In the genomic region with DNA sequence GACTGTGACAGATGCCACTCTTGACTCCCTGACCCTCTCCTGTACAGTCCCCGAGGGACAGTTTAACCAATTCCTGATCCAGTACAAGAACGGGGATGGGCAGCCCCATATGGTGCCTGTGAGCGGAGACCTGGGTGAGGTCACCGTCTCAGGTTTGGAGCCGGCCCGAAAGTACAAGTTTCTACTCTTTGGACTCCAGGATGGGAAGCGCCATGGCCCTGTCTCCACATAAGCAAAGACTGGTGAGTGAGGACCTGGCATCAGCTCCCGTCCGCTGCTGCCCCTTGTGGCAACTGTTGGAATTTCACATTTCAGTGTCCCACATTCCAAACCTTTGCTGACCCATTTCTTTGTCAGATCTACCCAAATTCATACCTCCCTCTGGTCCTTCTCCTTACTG, we compare ENCODE assay signal across 8 mouse cellular contexts. TPM values are rescaled to one million over a fixed set of nuclear protein-coding genes. Genes with fewer than 3 reads are reported as not detected.
DNase-seq lines count a peak whose midpoint lies in the region; TF ChIP-seq lines count a peak whose summit lies in the region.
"Had no signal": no experiment of that assay in that cellular context is flagged by ENCODE, and none has a peak within 500 bp of the region (broad histone marks: within the 10 kb centered on the region; RNA-seq: fewer than 3 reads in every experiment).

No protein-coding gene starts in this region.

- no peaks in the 10 kb centered on the region for H3K4me1 ChIP-seq in E14TG2a.4 (replicated peaks; ENCODE audit: low read depth, low read length)
- H3K4me1 ChIP-seq in cortical plate, adult 2 months (ENCODE audit: control insufficient read depth, insufficient read depth, low read length): no peaks in the 10 kb centered on the region

- peak; percentile 77 for TF ChIP-seq CTCF in layer of hippocampus, adult 2 months (conservative IDR thresholded peaks at IDR 0.05)
- peak; percentile 31 for TF ChIP-seq CTCF in E14TG2a.4 (conservative IDR thresholded peaks at IDR 0.05; ENCODE audit: low read length)
- peak; percentile 44 for TF ChIP-seq CTCF in cortical plate, adult 2 months (IDR thresholded peaks at IDR 0.05; ENCODE audit: extremely low read depth, insufficient read depth, low read length)

- H3K27me3 ChIP-seq in E14TG2a.4 (ENCODE audit: insufficient read depth, low read length): peaks cover 7% of the 10 kb centered on the region; the same call in 1 of the 2 replicates

- TF ChIP-seq POLR2A in cortical plate, adult 2 months (IDR thresholded peaks at IDR 0.05; ENCODE audit: extremely low read depth, insufficient read depth, low read length): no peak

- no peak overlapping the region for H3K4me3 ChIP-seq in layer of hippocampus, adult 2 months
- H3K4me3 ChIP-seq in E14TG2a.4 (replicated peaks; ENCODE audit: low read length): no peak overlapping the region
- no peak overlapping the region for H3K4me3 ChIP-seq in cortical plate, adult 2 months (ENCODE audit: insufficient read depth, low read length)

- no peaks in the 10 kb centered on the region for H3K36me3 ChIP-seq in E14TG2a.4 (ENCODE audit: insufficient read depth, low read length)

- H3K9me3 ChIP-seq in E14TG2a.4 (ENCODE audit: low read length): peaks cover 43% of the 10 kb centered on the region

- no peak overlapping the region for H3K27ac ChIP-seq in layer of hippocampus, adult 2 months
- no peak overlapping the region for H3K27ac ChIP-seq in cortical plate, adult 2 months (ENCODE audit: insufficient read depth, low read length)

- DNase-seq in layer of hippocampus, adult 2 months (ENCODE audit: low spot score in 2 of 2): peak in 1 of 2 experiments; percentile 49
- no peak for DNase-seq in layer of hippocampus, adult 9-11 months
- DNase-seq in adrenal gland, adult (ENCODE audit: inconsistent age in 2 of 2, low spot score in 1 of 2): peak; percentile 88 to 96
- DNase-seq in kidney, postnatal 4 days: peak; percentile 78 to 79
- peak; percentile 60 for DNase-seq in retina, postnatal 1 day

RNA-seq across cellular contexts. Expression of gene Cyp21a1, which starts 8.7 kb away (rescaled TPM):
- under 1 TPM in 1 of 2 experiments, not detected in 1; 0.42 TPM for total RNA-seq in layer of hippocampus, adult 2 months (2021)
- polyA plus RNA-seq in cortical plate, adult 2 months (2012; rRNA removed): not detected in 2 replicates
- total RNA-seq: left cerebral cortex, postnatal 25 days had no signal

RNA-seq across cellular contexts. Expression of gene Stk19, which starts 41.1 kb away (rescaled TPM):
- 10 to 100 TPM; 55.5 to 61.3 TPM for total RNA-seq in layer of hippocampus, adult 2 months (2021)
- polyA plus RNA-seq in cortical plate, adult 2 months (2012; rRNA removed): 80.0 and 80.7 TPM in 2 replicates

RNA-seq across cellular contexts. Expression of gene Dxo, which starts 41.2 kb away (rescaled TPM):
- 10 to 100 TPM; 39.7 to 42.3 TPM for total RNA-seq in layer of hippocampus, adult 2 months (2021)
- 53.1 and 55.5 TPM in 2 replicates for polyA plus RNA-seq in cortical plate, adult 2 months (2012; rRNA removed)

RNA-seq across cellular contexts. Expression of gene C4b, which starts 52.0 kb away (rescaled TPM):
- total RNA-seq in layer of hippocampus, adult 2 months (2021): 10 to 100 TPM; 27.2 to 28.7 TPM
- 10.7 and 14.8 TPM in 2 replicates for polyA plus RNA-seq in cortical plate, adult 2 months (2012; rRNA removed)

RNA-seq across cellular contexts. Expression of gene Skiv2l, which starts 54.4 kb away (rescaled TPM):
- 10 to 100 TPM; 75.1 to 78.3 TPM for total RNA-seq in layer of hippocampus, adult 2 months (2021)
- polyA plus RNA-seq in cortical plate, adult 2 months (2012; rRNA removed): 74.0 and 81.2 TPM in 2 replicates
